Mouse (Mus musculus): ENCODE data around the gene Tsc2. TPM values are rescaled to one million over a fixed set of nuclear protein-coding genes. Genes with fewer than 3 reads are reported as not detected.
A peak's percentile ranks its signal among the peaks of the same experiment; 100 is the strongest.

Tsc2 gene
- polyA plus RNA-seq, 1 experiment from 2014 or later, result 86.9 TPM

- no peak for DNase-seq (ENCODE audit: low spot score)
- Histone ChIP-seq H3K4me1 (replicated peaks) (no peaks in the 10 kb centered on the region), H3K36me3 (peaks cover 99% of the 10 kb centered on the region), H3K27me3 (ENCODE audit: insufficient read depth, poor library complexity, severe bottlenecking) (no peaks in the 10 kb centered on the region), H3K9me3 (no peaks in the 10 kb centered on the region), H3K4me3 (no peak overlapping the region), H3K27ac (no peak overlapping the region)
- 96% methylated on average over 9 of the region's 9 CpGs for WGBS
Measured at GRCm38 (mm10) chr17:24573811-24574210, 58.6 kb downstream of the Tsc2 start.

GRCm38 (mm10) chr17:24572651-24573245 lies 59.7 kb downstream of the Tsc2 start:
- Histone ChIP-seq H3K36me3 (peaks cover 98% of the 10 kb centered on the region), H3K27ac (no peak overlapping the region), H3K4me3 (no peak overlapping the region), H3K27me3 (ENCODE audit: insufficient read depth, poor library complexity, severe bottlenecking) (no peaks in the 10 kb centered on the region), H3K4me1 (replicated peaks) (no peaks in the 10 kb centered on the region), H3K9me3 (no peaks in the 10 kb centered on the region)
- 96% methylated on average over 12 of the region's 12 CpGs for WGBS
- DNase-seq (ENCODE audit: low spot score), result no peak

GRCm38 (mm10) chr17:24569837-24570236 lies 62.6 kb downstream of the Tsc2 start:
- 90% methylated on average over 4 of the region's 4 CpGs for WGBS
- peaks cover 98% of the 10 kb centered on the region for H3K36me3 ChIP-seq

GRCm38 (mm10) chr17:24567034-24567779 lies 65.2 kb downstream of the Tsc2 start:
- peaks cover 85% of the 10 kb centered on the region for H3K36me3 ChIP-seq
- no peak for DNase-seq (ENCODE audit: low spot score)
- no peak overlapping the region for H3K4me3 ChIP-seq
- H3K27me3 ChIP-seq (ENCODE audit: insufficient read depth, poor library complexity, severe bottlenecking), result no peaks in the 10 kb centered on the region
- H3K9me3 ChIP-seq, result no peaks in the 10 kb centered on the region
- WGBS, result 83% methylated on average over 8 of the region's 8 CpGs
- H3K4me1 ChIP-seq (replicated peaks), result no peaks in the 10 kb centered on the region
- no peak overlapping the region for H3K27ac ChIP-seq

More at GRCm38 (mm10) chr17:24569837-24570236, 62.6 kb downstream of the Tsc2 start:
- no peak for DNase-seq (ENCODE audit: low spot score)
- H3K27me3 ChIP-seq (ENCODE audit: insufficient read depth, poor library complexity, severe bottlenecking), result no peaks in the 10 kb centered on the region
- H3K9me3 ChIP-seq, result no peaks in the 10 kb centered on the region
- no peak overlapping the region for H3K4me3 ChIP-seq
- no peak overlapping the region for H3K27ac ChIP-seq
- H3K4me1 ChIP-seq (replicated peaks), result no peaks in the 10 kb centered on the region

- no peaks in the 10 kb centered on the region for H3K4me1 ChIP-seq (replicated peaks)
- peaks cover 71% of the 10 kb centered on the region for H3K36me3 ChIP-seq
- no peaks in the 10 kb centered on the region for H3K27me3 ChIP-seq (ENCODE audit: insufficient read depth, poor library complexity, severe bottlenecking)
- H3K9me3 ChIP-seq, result no peaks in the 10 kb centered on the region
- no peak overlapping the region for H3K27ac ChIP-seq
- no peak overlapping the region for H3K4me3 ChIP-seq
- DNase-seq (ENCODE audit: low spot score), result no peak
- 71% methylated on average over 3 of the region's 3 CpGs for WGBS
Measured at GRCm38 (mm10) chr17:24565792-24566191, 66.6 kb downstream of the Tsc2 start.

- DNase-seq (ENCODE audit: low spot score), result no peak
- Histone ChIP-seq H3K27me3 (ENCODE audit: insufficient read depth, poor library complexity, severe bottlenecking) (no peaks in the 10 kb centered on the region), H3K27ac (no peak overlapping the region), H3K4me1 (replicated peaks) (no peaks in the 10 kb centered on the region), H3K4me3 (no peak overlapping the region), H3K9me3 (no peaks in the 10 kb centered on the region), H3K36me3 (peaks cover 64% of the 10 kb centered on the region)
- 94% methylated on average over 3 of the region's 3 CpGs for WGBS
Measured at GRCm38 (mm10) chr17:24565092-24565491, 67.3 kb downstream of the Tsc2 start.

- Histone ChIP-seq H3K4me1 (replicated peaks) (peaks cover 2% of the 10 kb centered on the region), H3K36me3 (peaks cover 57% of the 10 kb centered on the region), H3K4me3 (no peak overlapping the region), H3K27ac (no peak overlapping the region), H3K27me3 (ENCODE audit: insufficient read depth, poor library complexity, severe bottlenecking) (no peaks in the 10 kb centered on the region), H3K9me3 (no peaks in the 10 kb centered on the region)
- 94% methylated on average over 4 of the region's 4 CpGs for WGBS
- DNase-seq (ENCODE audit: low spot score), result no peak
Measured at GRCm38 (mm10) chr17:24564422-24564821, 68.0 kb downstream of the Tsc2 start.

GRCm38 (mm10) chr17:24563638-24564037 lies 68.8 kb downstream of the Tsc2 start:
- Histone ChIP-seq H3K27ac (no peak overlapping the region), H3K9me3 (no peaks in the 10 kb centered on the region), H3K36me3 (peaks cover 49% of the 10 kb centered on the region), H3K27me3 (ENCODE audit: insufficient read depth, poor library complexity, severe bottlenecking) (no peaks in the 10 kb centered on the region), H3K4me3 (no peak overlapping the region), H3K4me1 (replicated peaks) (peaks cover 10% of the 10 kb centered on the region)
- 82% methylated on average over 5 of the region's 5 CpGs for WGBS
- no peak for DNase-seq (ENCODE audit: low spot score)

GRCm38 (mm10) chr17:24561592-24561991 lies 70.8 kb downstream of the Tsc2 start:
- Histone ChIP-seq H3K36me3 (peaks cover 31% of the 10 kb centered on the region), H3K27ac (no peak overlapping the region), H3K4me1 (replicated peaks) (peaks cover 26% of the 10 kb centered on the region), H3K9me3 (no peaks in the 10 kb centered on the region), H3K27me3 (ENCODE audit: insufficient read depth, poor library complexity, severe bottlenecking) (no peaks in the 10 kb centered on the region), H3K4me3 (no peak overlapping the region)
- 94% methylated on average over 2 of the region's 2 CpGs for WGBS
- no peak for DNase-seq (ENCODE audit: low spot score)

- H3K4me3 ChIP-seq, result no peak overlapping the region
- H3K4me1 ChIP-seq (replicated peaks), result peaks cover 26% of the 10 kb centered on the region
- H3K36me3 ChIP-seq, result peaks cover 20% of the 10 kb centered on the region
- no peak for DNase-seq (ENCODE audit: low spot score)
- H3K27me3 ChIP-seq (ENCODE audit: insufficient read depth, poor library complexity, severe bottlenecking), result no peaks in the 10 kb centered on the region
- no peak overlapping the region for H3K27ac ChIP-seq
- 92% methylated on average over 5 of the region's 5 CpGs for whole genome bisulfite sequencing
- H3K9me3 ChIP-seq, result no peaks in the 10 kb centered on the region
Measured at GRCm38 (mm10) chr17:24560301-24561028, 72.0 kb downstream of the Tsc2 start.

- H3K36me3 ChIP-seq, result peaks cover 7% of the 10 kb centered on the region; the same call in 1 of the 2 replicates
- H3K4me1 ChIP-seq (replicated peaks), result peaks cover 26% of the 10 kb centered on the region
- peak overlapping the region; percentile 86 for H3K27ac ChIP-seq
- 59% methylated on average over 3 of the region's 3 CpGs for WGBS
- no peaks in the 10 kb centered on the region for H3K9me3 ChIP-seq
- DNase-seq (ENCODE audit: low spot score), result peak; percentile 18
- no peaks in the 10 kb centered on the region for H3K27me3 ChIP-seq (ENCODE audit: insufficient read depth, poor library complexity, severe bottlenecking)
- H3K4me3 ChIP-seq, result peak overlapping the region; percentile 29
Measured at GRCm38 (mm10) chr17:24559146-24559545, 73.3 kb downstream of the Tsc2 start.

GRCm38 (mm10) chr17:24558600-24559099 lies 73.8 kb downstream of the Tsc2 start:
- Histone ChIP-seq H3K9me3 (no peaks in the 10 kb centered on the region), H3K4me1 (replicated peaks) (peaks cover 26% of the 10 kb centered on the region), H3K27me3 (ENCODE audit: insufficient read depth, poor library complexity, severe bottlenecking) (no peaks in the 10 kb centered on the region), H3K36me3 (0 out of 2 replicates have a peak, but pooled peaks cover 2% of the 10 kb centered on the region), H3K4me3 (peak overlapping the region; percentile 29), H3K27ac (peak overlapping the region; percentile 86)
- 38% methylated on average over 4 of the region's 4 CpGs for WGBS
- peak; percentile 40 for DNase-seq (ENCODE audit: low spot score)

- DNase-seq (ENCODE audit: low spot score), result no peak
- no peaks in the 10 kb centered on the region for H3K27me3 ChIP-seq (ENCODE audit: insufficient read depth, poor library complexity, severe bottlenecking)
- no peak overlapping the region for H3K4me3 ChIP-seq
- no peaks in the 10 kb centered on the region for H3K36me3 ChIP-seq
- WGBS, result 85% methylated on average over 7 of the region's 7 CpGs
- no peaks in the 10 kb centered on the region for H3K9me3 ChIP-seq
- H3K4me1 ChIP-seq (replicated peaks), result peaks cover 30% of the 10 kb centered on the region
- H3K27ac ChIP-seq, result 0 out of 2 replicates have a peak overlapping the region, but pooled peaks have one; percentile 0
Measured at GRCm38 (mm10) chr17:24557091-24557490, 75.3 kb downstream of the Tsc2 start.

All from hindbrain, embryonic 10.5 days (tissue).